Mouse (Mus musculus): ENCODE measurements around the gene Pcx. TPM values are rescaled to one million over a fixed set of nuclear protein-coding genes. Genes with fewer than 3 reads are reported as not detected.
A peak's percentile ranks its signal among the peaks of the same experiment; 100 is the strongest.

The Pcx gene
- polyA plus RNA-seq, 1 experiment from 2014 or later = 21.3 TPM

GRCm38 (mm10) chr19:4602459-4602858, 92.2 kb downstream of the Pcx start:
- WGBS = 84% methylated on average over 20 of the region's 20 CpGs

GRCm38 (mm10) chr19:4603801-4604723, 93.8 kb downstream of the Pcx start:
- H3K27me3 ChIP-seq (ENCODE audit: control insufficient read depth, insufficient read depth, low read depth, low read length) = no peaks in the 10 kb centered on the region
- peak overlapping the region; percentile 28 for H3K9ac ChIP-seq (ENCODE audit: low read length)
- peaks cover 9% of the 10 kb centered on the region; the same call in 1 of the 2 replicates for H3K4me1 ChIP-seq (replicated peaks; ENCODE audit: control insufficient read depth, insufficient read depth, low read length)
- ATAC-seq (ENCODE audit: low read depth) = peak; percentile 87; the same call in 1 of the 2 replicates
- peak overlapping the region; percentile 17 for H3K4me2 ChIP-seq (ENCODE audit: low read depth, low read length)
- peak overlapping the region; percentile 27; the same call in 1 of the 2 replicates for H3K27ac ChIP-seq (ENCODE audit: low read length)
- 33% methylated on average over 24 of the region's 24 CpGs for WGBS
- no peak overlapping the region for H3K4me3 ChIP-seq (ENCODE audit: low read length)
- no peaks in the 10 kb centered on the region for H3K9me3 ChIP-seq (ENCODE audit: control insufficient read depth, low read length)
- H3K36me3 ChIP-seq (ENCODE audit: control insufficient read depth, insufficient read depth, low read length) = no peaks in the 10 kb centered on the region

More at GRCm38 (mm10) chr19:4602459-4602858, 92.2 kb downstream of the Pcx start:
- no peak overlapping the region for H3K9ac ChIP-seq (ENCODE audit: low read length)
- H3K27me3 ChIP-seq (ENCODE audit: control insufficient read depth, insufficient read depth, low read depth, low read length) = no peaks in the 10 kb centered on the region
- no peak for ATAC-seq (ENCODE audit: low read depth)
- H3K36me3 ChIP-seq (ENCODE audit: control insufficient read depth, insufficient read depth, low read length) = no peaks in the 10 kb centered on the region
- no peak overlapping the region for H3K4me2 ChIP-seq (ENCODE audit: low read depth, low read length)
- H3K9me3 ChIP-seq (ENCODE audit: control insufficient read depth, low read length) = no peaks in the 10 kb centered on the region
- H3K4me1 ChIP-seq (replicated peaks; ENCODE audit: control insufficient read depth, insufficient read depth, low read length) = peaks cover 9% of the 10 kb centered on the region; the same call in 1 of the 2 replicates
- no peak overlapping the region for H3K27ac ChIP-seq (ENCODE audit: low read length)
- no peak overlapping the region for H3K4me3 ChIP-seq (ENCODE audit: low read length)

- no peak overlapping the region for H3K27ac ChIP-seq (ENCODE audit: low read length)
- 84% methylated on average over 4 of the region's 4 CpGs for WGBS
- no peak overlapping the region for H3K9ac ChIP-seq (ENCODE audit: low read length)
These were observed 95.4 kb downstream of the Pcx start for GRCm38 (mm10) chr19:4605654-4606053.

GRCm38 (mm10) chr19:4607406-4607805, 97.1 kb downstream of the Pcx start:
- Histone ChIP-seq H3K27ac (ENCODE audit: low read length) (no peak overlapping the region), H3K9ac (ENCODE audit: low read length) (no peak overlapping the region), H3K27me3 (ENCODE audit: control insufficient read depth, insufficient read depth, low read depth, low read length) (no peaks in the 10 kb centered on the region), H3K4me2 (ENCODE audit: low read depth, low read length) (no peak overlapping the region), H3K4me1 (replicated peaks; ENCODE audit: control insufficient read depth, insufficient read depth, low read length) (peaks cover 9% of the 10 kb centered on the region; the same call in 1 of the 2 replicates), H3K4me3 (ENCODE audit: low read length) (no peak overlapping the region), H3K36me3 (ENCODE audit: control insufficient read depth, insufficient read depth, low read length) (peaks cover 15% of the 10 kb centered on the region), H3K9me3 (ENCODE audit: control insufficient read depth, low read length) (no peaks in the 10 kb centered on the region)
- ATAC-seq (ENCODE audit: low read depth) = no peak
- 90% methylated on average over 12 of the region's 12 CpGs for WGBS

More at GRCm38 (mm10) chr19:4605654-4606053, 95.4 kb downstream of the Pcx start:
- Histone ChIP-seq H3K9me3 (ENCODE audit: control insufficient read depth, low read length) (no peaks in the 10 kb centered on the region), H3K4me2 (ENCODE audit: low read depth, low read length) (no peak overlapping the region), H3K36me3 (ENCODE audit: control insufficient read depth, insufficient read depth, low read length) (no peaks in the 10 kb centered on the region), H3K4me3 (ENCODE audit: low read length) (no peak overlapping the region), H3K4me1 (replicated peaks; ENCODE audit: control insufficient read depth, insufficient read depth, low read length) (peaks cover 9% of the 10 kb centered on the region; the same call in 1 of the 2 replicates), H3K27me3 (ENCODE audit: control insufficient read depth, insufficient read depth, low read depth, low read length) (no peaks in the 10 kb centered on the region)
- no peak for ATAC-seq (ENCODE audit: low read depth)

- H3K36me3 ChIP-seq (ENCODE audit: control insufficient read depth, insufficient read depth, low read length) = peaks cover 19% of the 10 kb centered on the region
- no peaks in the 10 kb centered on the region for H3K27me3 ChIP-seq (ENCODE audit: control insufficient read depth, insufficient read depth, low read depth, low read length)
- WGBS = 85% methylated on average over 4 of the region's 4 CpGs
- no peak overlapping the region for H3K4me2 ChIP-seq (ENCODE audit: low read depth, low read length)
- H3K27ac ChIP-seq (ENCODE audit: low read length) = no peak overlapping the region
- no peak overlapping the region for H3K9ac ChIP-seq (ENCODE audit: low read length)
- ATAC-seq (ENCODE audit: low read depth) = no peak
- H3K4me1 ChIP-seq (replicated peaks; ENCODE audit: control insufficient read depth, insufficient read depth, low read length) = peaks cover 11% of the 10 kb centered on the region; the same call in 1 of the 2 replicates
- no peaks in the 10 kb centered on the region for H3K9me3 ChIP-seq (ENCODE audit: control insufficient read depth, low read length)
- H3K4me3 ChIP-seq (ENCODE audit: low read length) = no peak overlapping the region
These were observed 98.2 kb downstream of the Pcx start for GRCm38 (mm10) chr19:4608511-4608910.

GRCm38 (mm10) chr19:4610109-4610508, 99.8 kb downstream of the Pcx start:
- Histone ChIP-seq H3K4me2 (ENCODE audit: low read depth, low read length) (no peak overlapping the region), H3K36me3 (ENCODE audit: control insufficient read depth, insufficient read depth, low read length) (peaks cover 22% of the 10 kb centered on the region), H3K4me3 (ENCODE audit: low read length) (no peak overlapping the region), H3K9me3 (ENCODE audit: control insufficient read depth, low read length) (no peaks in the 10 kb centered on the region), H3K4me1 (replicated peaks; ENCODE audit: control insufficient read depth, insufficient read depth, low read length) (peaks cover 12% of the 10 kb centered on the region), H3K27me3 (ENCODE audit: control insufficient read depth, insufficient read depth, low read depth, low read length) (no peaks in the 10 kb centered on the region), H3K27ac (ENCODE audit: low read length) (no peak overlapping the region), H3K9ac (ENCODE audit: low read length) (no peak overlapping the region)
- ATAC-seq (ENCODE audit: low read depth) = no peak
- WGBS = 47% methylated on average over 4 of the region's 4 CpGs

- Histone ChIP-seq H3K27ac (ENCODE audit: low read length) (no peak overlapping the region), H3K4me3 (ENCODE audit: low read length) (no peak overlapping the region), H3K9me3 (ENCODE audit: control insufficient read depth, low read length) (no peaks in the 10 kb centered on the region), H3K9ac (ENCODE audit: low read length) (no peak overlapping the region), H3K36me3 (ENCODE audit: control insufficient read depth, insufficient read depth, low read length) (peaks cover 22% of the 10 kb centered on the region), H3K4me1 (replicated peaks; ENCODE audit: control insufficient read depth, insufficient read depth, low read length) (peaks cover 20% of the 10 kb centered on the region), H3K4me2 (ENCODE audit: low read depth, low read length) (no peak overlapping the region), H3K27me3 (ENCODE audit: control insufficient read depth, insufficient read depth, low read depth, low read length) (no peaks in the 10 kb centered on the region)
- no peak for ATAC-seq (ENCODE audit: low read depth)
- WGBS = 88% methylated on average over 18 of the region's 19 CpGs
These were observed 102.1 kb downstream of the Pcx start for GRCm38 (mm10) chr19:4612181-4612961.

- no peak for ATAC-seq (ENCODE audit: low read depth)
- WGBS = 81% methylated on average over 33 of the region's 33 CpGs
- peak overlapping the region; percentile 93; the same call in 1 of the 2 replicates for H3K27ac ChIP-seq (ENCODE audit: low read length)
- peak overlapping the region; percentile 95 for H3K9ac ChIP-seq (ENCODE audit: low read length)
- peak overlapping the region; percentile 90 for H3K4me3 ChIP-seq (ENCODE audit: low read length)
- H3K4me1 ChIP-seq (replicated peaks; ENCODE audit: control insufficient read depth, insufficient read depth, low read length) = peaks cover 20% of the 10 kb centered on the region
- H3K36me3 ChIP-seq (ENCODE audit: control insufficient read depth, insufficient read depth, low read length) = peaks cover 22% of the 10 kb centered on the region
- no peaks in the 10 kb centered on the region for H3K27me3 ChIP-seq (ENCODE audit: control insufficient read depth, insufficient read depth, low read depth, low read length)
- peak overlapping the region; percentile 86 for H3K4me2 ChIP-seq (ENCODE audit: low read depth, low read length)
- no peaks in the 10 kb centered on the region for H3K9me3 ChIP-seq (ENCODE audit: control insufficient read depth, low read length)
These were observed 103.4 kb downstream of the Pcx start for GRCm38 (mm10) chr19:4613464-4614304.

Data from lung, embryonic 16.5 days (tissue).